Mouse (Mus musculus): Measurements from ENCODE around the gene Etnk1. TPM values are rescaled to one million over a fixed set of nuclear protein-coding genes. Genes with fewer than 3 reads are reported as not detected.

Etnk1 gene
- polyA plus RNA-seq, 1 experiment: 39.7 TPM

- Histone ChIP-seq H3K27ac (ENCODE audit: insufficient read depth, low read depth, low read length) (no peak overlapping the region), H3K4me1 (ENCODE audit: control insufficient read depth, insufficient read depth, low read length) (peaks cover 2% of the 10 kb centered on the region; the same call in 1 of the 2 replicates), H3K4me3 (ENCODE audit: insufficient read depth, low read length) (no peak overlapping the region)
- TF ChIP-seq CTCF (IDR thresholded peaks at IDR 0.05; ENCODE audit: low read depth, low read length) (no peak), POLR2A (IDR thresholded peaks at IDR 0.05; ENCODE audit: borderline replicate concordance, low read depth, low read length) (no peak)
These were observed 13.5 kb downstream of the Etnk1 start for GRCm38 (mm10) chr6:143180511-143180910.

GRCm38 (mm10) chr6:143184099-143184498 is 17.1 kb downstream of the Etnk1 start:
- H3K27ac ChIP-seq (ENCODE audit: insufficient read depth, low read depth, low read length): no peak overlapping the region
- TF ChIP-seq CTCF (IDR thresholded peaks at IDR 0.05; ENCODE audit: low read depth, low read length): no peak
- TF ChIP-seq POLR2A (IDR thresholded peaks at IDR 0.05; ENCODE audit: borderline replicate concordance, low read depth, low read length): no peak
- no peaks in the 10 kb centered on the region; the same call in 1 of the 2 replicates for H3K4me1 ChIP-seq (ENCODE audit: control insufficient read depth, insufficient read depth, low read length)
- H3K4me3 ChIP-seq (ENCODE audit: insufficient read depth, low read length): no peak overlapping the region

- Histone ChIP-seq H3K4me3 (ENCODE audit: insufficient read depth, low read length) (no peak overlapping the region), H3K4me1 (ENCODE audit: control insufficient read depth, insufficient read depth, low read length) (no peaks in the 10 kb centered on the region; the same call in 1 of the 2 replicates), H3K27ac (ENCODE audit: insufficient read depth, low read depth, low read length) (no peak overlapping the region)
- no peak for TF ChIP-seq CTCF (IDR thresholded peaks at IDR 0.05; ENCODE audit: low read depth, low read length)
- no peak for TF ChIP-seq POLR2A (IDR thresholded peaks at IDR 0.05; ENCODE audit: borderline replicate concordance, low read depth, low read length)
These were observed 17.7 kb downstream of the Etnk1 start for GRCm38 (mm10) chr6:143184745-143185144.

- no peak overlapping the region for H3K27ac ChIP-seq (ENCODE audit: insufficient read depth, low read depth, low read length)
- TF ChIP-seq CTCF (IDR thresholded peaks at IDR 0.05; ENCODE audit: low read depth, low read length) (no peak), POLR2A (IDR thresholded peaks at IDR 0.05; ENCODE audit: borderline replicate concordance, low read depth, low read length) (no peak)
- no peaks in the 10 kb centered on the region; the same call in 1 of the 2 replicates for H3K4me1 ChIP-seq (ENCODE audit: control insufficient read depth, insufficient read depth, low read length)
- H3K4me3 ChIP-seq (ENCODE audit: insufficient read depth, low read length): no peak overlapping the region
These were observed 23.9 kb downstream of the Etnk1 start for GRCm38 (mm10) chr6:143190838-143191476.

- Histone ChIP-seq H3K4me3 (ENCODE audit: insufficient read depth, low read length) (no peak overlapping the region), H3K27ac (ENCODE audit: insufficient read depth, low read depth, low read length) (no peak overlapping the region), H3K4me1 (ENCODE audit: control insufficient read depth, insufficient read depth, low read length) (no peaks in the 10 kb centered on the region; the same call in 1 of the 2 replicates)
- TF ChIP-seq POLR2A (IDR thresholded peaks at IDR 0.05; ENCODE audit: borderline replicate concordance, low read depth, low read length) (no peak), CTCF (IDR thresholded peaks at IDR 0.05; ENCODE audit: low read depth, low read length) (no peak)
These were observed 24.6 kb downstream of the Etnk1 start for GRCm38 (mm10) chr6:143191477-143192098.

- no peak overlapping the region for H3K4me3 ChIP-seq (ENCODE audit: insufficient read depth, low read length)
- no peak overlapping the region for H3K27ac ChIP-seq (ENCODE audit: insufficient read depth, low read depth, low read length)
- TF ChIP-seq POLR2A (IDR thresholded peaks at IDR 0.05; ENCODE audit: borderline replicate concordance, low read depth, low read length): no peak
- TF ChIP-seq CTCF (IDR thresholded peaks at IDR 0.05; ENCODE audit: low read depth, low read length): no peak
- H3K4me1 ChIP-seq (ENCODE audit: control insufficient read depth, insufficient read depth, low read length): no peaks in the 10 kb centered on the region; the same call in 1 of the 2 replicates
These were observed 25.7 kb downstream of the Etnk1 start for GRCm38 (mm10) chr6:143192709-143193108.

GRCm38 (mm10) chr6:143193166-143193565 is 26.1 kb downstream of the Etnk1 start:
- Histone ChIP-seq H3K27ac (ENCODE audit: insufficient read depth, low read depth, low read length) (no peak overlapping the region), H3K4me1 (ENCODE audit: control insufficient read depth, insufficient read depth, low read length) (no peaks in the 10 kb centered on the region; the same call in 1 of the 2 replicates), H3K4me3 (ENCODE audit: insufficient read depth, low read length) (no peak overlapping the region)
- TF ChIP-seq CTCF (IDR thresholded peaks at IDR 0.05; ENCODE audit: low read depth, low read length) (no peak), POLR2A (IDR thresholded peaks at IDR 0.05; ENCODE audit: borderline replicate concordance, low read depth, low read length) (no peak)

- no peak for TF ChIP-seq POLR2A (IDR thresholded peaks at IDR 0.05; ENCODE audit: borderline replicate concordance, low read depth, low read length)
- TF ChIP-seq CTCF (IDR thresholded peaks at IDR 0.05; ENCODE audit: low read depth, low read length): no peak
- Histone ChIP-seq H3K4me3 (ENCODE audit: insufficient read depth, low read length) (no peak overlapping the region), H3K27ac (ENCODE audit: insufficient read depth, low read depth, low read length) (no peak overlapping the region), H3K4me1 (ENCODE audit: control insufficient read depth, insufficient read depth, low read length) (no peaks in the 10 kb centered on the region; the same call in 1 of the 2 replicates)
These were observed 26.6 kb downstream of the Etnk1 start for GRCm38 (mm10) chr6:143193641-143194040.

GRCm38 (mm10) chr6:143197053-143197452 is 30.0 kb downstream of the Etnk1 start:
- H3K4me3 ChIP-seq (ENCODE audit: insufficient read depth, low read length): no peak overlapping the region
- no peak for TF ChIP-seq CTCF (IDR thresholded peaks at IDR 0.05; ENCODE audit: low read depth, low read length)
- TF ChIP-seq POLR2A (IDR thresholded peaks at IDR 0.05; ENCODE audit: borderline replicate concordance, low read depth, low read length): no peak
- no peak overlapping the region for H3K27ac ChIP-seq (ENCODE audit: insufficient read depth, low read depth, low read length)
- no peaks in the 10 kb centered on the region for H3K4me1 ChIP-seq (ENCODE audit: control insufficient read depth, insufficient read depth, low read length)

- Histone ChIP-seq H3K27ac (ENCODE audit: insufficient read depth, low read depth, low read length) (no peak overlapping the region), H3K4me1 (ENCODE audit: control insufficient read depth, insufficient read depth, low read length) (no peaks in the 10 kb centered on the region), H3K4me3 (ENCODE audit: insufficient read depth, low read length) (no peak overlapping the region)
- TF ChIP-seq CTCF (IDR thresholded peaks at IDR 0.05; ENCODE audit: low read depth, low read length): no peak
These were observed 31.4 kb downstream of the Etnk1 start for GRCm38 (mm10) chr6:143198421-143198820.

Data from bone marrow macrophage, adult 2 months (primary cell).